26 mouse cellular contexts compared by ENCODE assay signal in the genomic region with DNA sequence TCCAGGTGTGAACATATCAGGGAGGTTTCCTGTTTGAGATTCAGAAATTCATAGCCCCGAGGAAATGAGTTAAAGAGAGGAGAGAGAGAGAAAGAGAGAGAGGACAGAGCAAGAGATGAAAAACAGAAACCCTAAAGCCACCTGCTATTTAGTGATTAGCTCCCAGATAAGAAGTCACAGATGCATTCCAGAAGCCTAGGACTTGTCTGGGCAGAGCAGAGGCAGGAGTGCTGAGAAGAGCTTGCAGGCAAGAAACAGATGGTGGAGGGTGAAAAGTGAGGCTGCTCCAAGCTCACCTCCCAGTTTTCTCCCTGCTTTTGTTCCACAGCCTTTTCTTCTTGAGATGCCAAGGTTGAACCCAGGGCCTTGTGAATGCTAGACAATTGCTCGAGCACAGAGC.
DNase-seq lines count a peak whose midpoint lies in the region; ATAC-seq lines count a peak whose summit lies in the region.
"Had no signal": no experiment of that assay in that cellular context is flagged by ENCODE, and none has a peak within 500 bp of the region (broad histone marks: within the 10 kb centered on the region; RNA-seq: fewer than 3 reads in every experiment).

No protein-coding gene starts in this region.

- peak; percentile 12 for DNase-seq in R1 (ENCODE audit: low read depth, low spot score)
- peak; percentile 41 for DNase-seq in embryo, embryonic 9.5 days (ENCODE audit: extremely low spot score)
- DNase-seq in frontal cortex, adult 2 months (ENCODE audit: extremely low spot score in 1 of 2, low spot score in 1 of 2) = no peak
- no peak for DNase-seq in layer of hippocampus, postnatal 25 days (ENCODE audit: extremely low spot score in 1 of 2, low spot score in 1 of 2)
- no peak for DNase-seq in cerebellum, postnatal 14 days
- DNase-seq in right cerebral cortex, postnatal 14 days = no peak
- DNase-seq: adrenal gland, postnatal 25 days; cerebellum, postnatal 25 days; gastrocnemius, postnatal 14 days; heart, postnatal 36 days; kidney, adult 11 months; kidney, postnatal 4 days; liver; lung, postnatal 36 days; right cerebral cortex, postnatal 4 days had no signal

- H3K27me3 ChIP-seq in embryonic facial prominence, embryonic 15.5 days = no peaks in the 10 kb centered on the region
- no peaks in the 10 kb centered on the region for H3K27me3 ChIP-seq in stomach, embryonic 14.5 days (ENCODE audit: control insufficient read depth, insufficient read depth, low read length)
- H3K27me3 ChIP-seq: forebrain, embryonic 15.5 days; heart, embryonic 15.5 days; hindbrain, embryonic 13.5 days; liver, embryonic 15.5 days; lung, embryonic 15.5 days; megakaryocyte, embryonic 14.5 days; midbrain, embryonic 15.5 days; neural tube, embryonic 13.5 days had no signal

- ATAC-seq in embryonic facial prominence, embryonic 15.5 days (ENCODE audit: insufficient number of reproducible peaks, low FRiP score, low TSS enrichment, low read depth) = no peak
- ATAC-seq in stomach, embryonic 14.5 days (ENCODE audit: insufficient number of reproducible peaks, insufficient read depth, low FRiP score, low read depth) = peak; percentile 58; the same call in 1 of the 2 replicates
- ATAC-seq: forebrain, embryonic 15.5 days; midbrain, embryonic 15.5 days had no signal

- H3K9ac ChIP-seq in embryonic facial prominence, embryonic 15.5 days = no peak overlapping the region
- H3K9ac ChIP-seq in stomach, embryonic 14.5 days (replicated peaks; ENCODE audit: low read depth, low read length) = no peak overlapping the region
- H3K9ac ChIP-seq: forebrain, embryonic 15.5 days; heart, embryonic 15.5 days; hindbrain, embryonic 13.5 days; liver, embryonic 15.5 days; lung, embryonic 15.5 days; midbrain, embryonic 15.5 days; neural tube, embryonic 13.5 days had no signal

- peaks cover 18% of the 10 kb centered on the region for H3K4me1 ChIP-seq in embryonic facial prominence, embryonic 15.5 days
- H3K4me1 ChIP-seq in stomach, embryonic 14.5 days (ENCODE audit: control insufficient read depth, insufficient read depth, low read length) = peaks cover 9% of the 10 kb centered on the region; the same call in 1 of the 2 replicates
- H3K4me1 ChIP-seq: forebrain, embryonic 15.5 days; hindbrain, embryonic 13.5 days; liver, embryonic 15.5 days; megakaryocyte, embryonic 14.5 days; midbrain, embryonic 15.5 days; neural tube, embryonic 13.5 days had no signal

- no peaks in the 10 kb centered on the region for H3K9me3 ChIP-seq in embryonic facial prominence, embryonic 15.5 days (replicated peaks)
- H3K9me3 ChIP-seq in stomach, embryonic 14.5 days (ENCODE audit: control insufficient read depth, low read depth, low read length) = no peaks in the 10 kb centered on the region
- H3K9me3 ChIP-seq: forebrain, embryonic 15.5 days; heart, embryonic 15.5 days; hindbrain, embryonic 13.5 days; liver, embryonic 15.5 days; lung, embryonic 15.5 days; megakaryocyte, embryonic 14.5 days; midbrain, embryonic 15.5 days; neural tube, embryonic 13.5 days had no signal

- no peaks in the 10 kb centered on the region for H3K36me3 ChIP-seq in embryonic facial prominence, embryonic 15.5 days
- H3K36me3 ChIP-seq in stomach, embryonic 14.5 days (ENCODE audit: control insufficient read depth, insufficient read depth, low read length) = no peaks in the 10 kb centered on the region
- H3K36me3 ChIP-seq: forebrain, embryonic 15.5 days; heart, embryonic 15.5 days; hindbrain, embryonic 13.5 days; liver, embryonic 15.5 days; lung, embryonic 15.5 days; midbrain, embryonic 15.5 days; neural tube, embryonic 13.5 days had no signal

- WGBS in embryonic facial prominence, embryonic 15.5 days = 34% methylated on average over 2 of the region's 2 CpGs
- 11% methylated on average over 2 of the region's 2 CpGs for WGBS in stomach, embryonic 14.5 days

- H3K4me3 ChIP-seq in embryonic facial prominence, embryonic 15.5 days (replicated peaks) = no peak overlapping the region
- H3K4me3 ChIP-seq in stomach, embryonic 14.5 days (ENCODE audit: low read depth, low read length) = no peak overlapping the region
- H3K4me3 ChIP-seq: forebrain, embryonic 15.5 days; heart, embryonic 15.5 days; hindbrain, embryonic 13.5 days; liver, embryonic 15.5 days; lung, embryonic 15.5 days; megakaryocyte, embryonic 14.5 days; midbrain, embryonic 15.5 days; myocyte; neural tube, embryonic 13.5 days had no signal

- no peak overlapping the region for H3K4me2 ChIP-seq in embryonic facial prominence, embryonic 15.5 days (replicated peaks)
- H3K4me2 ChIP-seq in stomach, embryonic 14.5 days (replicated peaks; ENCODE audit: low read depth, low read length) = no peak overlapping the region
- H3K4me2 ChIP-seq: forebrain, embryonic 15.5 days; heart, embryonic 15.5 days; hindbrain, embryonic 13.5 days; liver, embryonic 15.5 days; lung, embryonic 15.5 days; midbrain, embryonic 15.5 days; neural tube, embryonic 13.5 days had no signal

- H3K27ac ChIP-seq in embryonic facial prominence, embryonic 15.5 days (replicated peaks) = peak overlapping the region; percentile 70
- peak overlapping the region; percentile 29; the same call in 1 of the 2 replicates for H3K27ac ChIP-seq in stomach, embryonic 14.5 days (ENCODE audit: low read length)
- H3K27ac ChIP-seq: forebrain, embryonic 15.5 days; heart, embryonic 15.5 days; hindbrain, embryonic 13.5 days; liver, embryonic 15.5 days; lung, embryonic 15.5 days; midbrain, embryonic 15.5 days; neural tube, embryonic 13.5 days had no signal

Comparison
In these comparisons a context has a peak if more than half of its experiments do, and no peak if none do; other contexts are left out.
1. DNase-seq: peak in R1 (single experiment) and embryo, embryonic 9.5 days (single experiment); none in frontal cortex, adult 2 months (0 of 2), layer of hippocampus, postnatal 25 days (0 of 2), cerebellum, postnatal 14 days (0 of 2) and right cerebral cortex, postnatal 14 days (single experiment).